Mouse (Mus musculus) heart, adult 2 months (tissue): ENCODE data around the gene Gnao1.

Source experiments
- CTCF ChIP-seq: fragments of 200-600 bp; IDR thresholded peaks from 2 replicates; pipeline ENCODE4 v1.8.1; 2022; ENCODE audit warnings: antibody characterized with exemption, mild to moderate bottlenecking, moderate library complexity
- EP300 ChIP-seq: fragments of 200-500 bp; IDR thresholded peaks from 2 replicates; pipeline ENCODE4 v1.6.1; 2011; ENCODE audit warnings: low read depth, low read length, control low read depth; ENCODE audit not compliant: insufficient read depth
- POLR2A ChIP-seq: fragments of 200-500 bp; IDR thresholded peaks from 2 replicates; pipeline ENCODE4 v1.6.1; 2011; ENCODE audit warnings: mild to moderate bottlenecking, low read depth, low read length, control low read depth; ENCODE audit not compliant: insufficient read depth

DNA sequence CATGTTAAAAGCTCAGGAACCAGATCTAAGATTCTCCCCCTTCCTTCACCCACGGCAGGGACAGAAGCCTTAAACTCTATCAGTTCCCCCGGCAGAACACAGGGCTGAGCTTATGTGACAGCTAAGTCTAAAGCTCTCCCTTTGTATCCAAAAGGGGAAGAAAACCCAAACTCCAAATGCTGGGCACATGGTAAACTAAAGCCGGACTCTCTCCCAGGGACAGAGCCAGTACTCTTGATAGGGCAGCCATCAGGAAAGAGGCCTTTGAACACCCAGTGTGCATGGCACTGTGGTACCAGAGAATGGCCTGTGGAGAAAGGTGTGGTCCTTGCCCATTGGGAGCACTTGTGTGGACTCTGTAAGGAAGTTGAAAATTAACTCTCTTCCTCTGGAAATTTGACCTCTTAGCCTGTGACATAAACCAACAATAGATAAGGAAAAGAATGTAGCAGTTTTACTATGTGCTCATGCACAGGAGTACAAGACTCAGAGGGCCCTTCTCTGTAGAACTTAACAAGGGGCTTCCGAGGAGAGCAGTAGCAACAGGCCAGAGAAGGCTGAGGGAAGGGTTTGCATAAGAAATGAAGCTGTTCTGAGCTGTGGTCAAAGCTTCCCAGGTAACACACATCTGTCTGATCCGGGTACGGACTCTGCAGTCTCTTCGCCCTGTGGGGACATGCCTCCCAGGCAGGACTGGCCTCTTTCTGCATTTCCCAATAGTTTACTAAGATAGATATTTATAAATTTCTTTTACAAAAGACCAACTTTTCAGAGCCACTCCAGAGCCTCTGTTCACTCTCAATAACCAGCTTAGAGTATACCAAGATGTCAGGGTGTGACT is 102.2 kb downstream of the Gnao1 start:
- TF ChIP-seq CTCF (no peak), POLR2A (no peak), EP300 (no peak)
